Mouse (Mus musculus): ENCODE results near the gene Tas2r113. TPM values are rescaled to one million over a fixed set of nuclear protein-coding genes. Genes with fewer than 3 reads are reported as not detected.
"Not testable (repeated sequence)": the region's sequence is repeated elsewhere in the genome, so short reads cannot be mapped to it uniquely, and the experiment has no call there.

Tas2r113 gene
- polyA plus RNA-seq (2014; fragmentation: Nextera tagmentation; extraction: Ambion mirVana): not detected in 2 replicates

GRCm38 (mm10) chr6:132892711-132893110 lies at the start of gene Tas2r113:
Gene Tas2r113 (plus strand): TSS chr6:132893011.
- Histone ChIP-seq H3K27me3 (ENCODE audit: control insufficient read depth, insufficient read depth, low read length) (no peaks in the 10 kb centered on the region), H3K4me1 (ENCODE audit: control insufficient read depth, insufficient read depth, low read length) (no peaks in the 10 kb centered on the region), H3K9me3 (ENCODE audit: control insufficient read depth, low read length) (no peaks in the 10 kb centered on the region), H3K9ac (ENCODE audit: low read depth, low read length) (no peak within 1 kb of the TSS), H3K4me3 (ENCODE audit: low read length) (no peak within 1 kb of the TSS), H3K4me2 (replicated peaks; ENCODE audit: low read depth, low read length) (no peak within 1 kb of the TSS), H3K36me3 (ENCODE audit: control insufficient read depth, insufficient read depth, low read length) (no peaks in the 10 kb centered on the region), H3K27ac (ENCODE audit: low read depth, low read length) (no peak within 1 kb of the TSS)
- WGBS: 70% methylated on average over 1 of the region's 1 CpGs
- no peak for ATAC-seq (ENCODE audit: low FRiP score, low TSS enrichment)

GRCm38 (mm10) chr6:132846842-132847241 lies 46.0 kb upstream of the Tas2r113 start, which contains the start of gene Tas2r123:
Gene Tas2r123 (plus strand): TSS chr6:132847142.
- no peaks in the 10 kb centered on the region for H3K9me3 ChIP-seq (ENCODE audit: control insufficient read depth, low read length)
- no peaks in the 10 kb centered on the region for H3K4me1 ChIP-seq (ENCODE audit: control insufficient read depth, insufficient read depth, low read length)
- ATAC-seq (ENCODE audit: low FRiP score, low TSS enrichment): no peak
- WGBS: 68% methylated on average over 1 of the region's 1 CpGs
- no peak within 1 kb of the TSS for H3K4me2 ChIP-seq (replicated peaks; ENCODE audit: low read depth, low read length)
- H3K9ac ChIP-seq (ENCODE audit: low read depth, low read length): no peak within 1 kb of the TSS
- H3K36me3 ChIP-seq (ENCODE audit: control insufficient read depth, insufficient read depth, low read length): no peaks in the 10 kb centered on the region
- H3K27ac ChIP-seq (ENCODE audit: low read depth, low read length): no peak within 1 kb of the TSS
- H3K4me3 ChIP-seq (ENCODE audit: low read length): no peak within 1 kb of the TSS
- H3K27me3 ChIP-seq (ENCODE audit: control insufficient read depth, insufficient read depth, low read length): no peaks in the 10 kb centered on the region

GRCm38 (mm10) chr6:132855138-132855537 lies 37.7 kb upstream of the Tas2r113 start, which contains the start of gene Tas2r116:
Gene Tas2r116 (plus strand): TSS chr6:132855438.
- H3K36me3 ChIP-seq (ENCODE audit: control insufficient read depth, insufficient read depth, low read length): no peaks in the 10 kb centered on the region
- no peaks in the 10 kb centered on the region for H3K4me1 ChIP-seq (ENCODE audit: control insufficient read depth, insufficient read depth, low read length)
- WGBS: 82% methylated on average over 1 of the region's 1 CpGs
- no peak for ATAC-seq (ENCODE audit: low FRiP score, low TSS enrichment)
- no peaks in the 10 kb centered on the region for H3K27me3 ChIP-seq (ENCODE audit: control insufficient read depth, insufficient read depth, low read length)
- no peak within 1 kb of the TSS for H3K4me2 ChIP-seq (replicated peaks; ENCODE audit: low read depth, low read length)
- no peak within 1 kb of the TSS for H3K27ac ChIP-seq (ENCODE audit: low read depth, low read length)
- no peak within 1 kb of the TSS for H3K9ac ChIP-seq (ENCODE audit: low read depth, low read length)
- no peak within 1 kb of the TSS for H3K4me3 ChIP-seq (ENCODE audit: low read length)
- no peaks in the 10 kb centered on the region for H3K9me3 ChIP-seq (ENCODE audit: control insufficient read depth, low read length)

GRCm38 (mm10) chr6:132867708-132868107 lies 25.1 kb upstream of the Tas2r113 start, which contains the start of gene Tas2r110:
Gene Tas2r110 (plus strand): TSS chr6:132868008.
- H3K4me3 ChIP-seq (ENCODE audit: low read length): no peak within 1 kb of the TSS
- H3K27ac ChIP-seq (ENCODE audit: low read depth, low read length): no peak within 1 kb of the TSS
- no peak within 1 kb of the TSS for H3K9ac ChIP-seq (ENCODE audit: low read depth, low read length)
- ATAC-seq (ENCODE audit: low FRiP score, low TSS enrichment): no peak
- H3K9me3 ChIP-seq (ENCODE audit: control insufficient read depth, low read length): no peaks in the 10 kb centered on the region
- H3K4me1 ChIP-seq (ENCODE audit: control insufficient read depth, insufficient read depth, low read length): no peaks in the 10 kb centered on the region
- no peaks in the 10 kb centered on the region for H3K27me3 ChIP-seq (ENCODE audit: control insufficient read depth, insufficient read depth, low read length)
- no peak within 1 kb of the TSS for H3K4me2 ChIP-seq (replicated peaks; ENCODE audit: low read depth, low read length)
- H3K36me3 ChIP-seq (ENCODE audit: control insufficient read depth, insufficient read depth, low read length): no peaks in the 10 kb centered on the region

GRCm38 (mm10) chr6:132909351-132909750 lies 16.5 kb downstream of the Tas2r113 start, which contains the start of gene Tas2r125:
Gene Tas2r125 (plus strand): TSS chr6:132909651.
- no peaks in the 10 kb centered on the region for H3K27me3 ChIP-seq (ENCODE audit: control insufficient read depth, insufficient read depth, low read length)
- no peak for ATAC-seq (ENCODE audit: low FRiP score, low TSS enrichment)
- no peak within 1 kb of the TSS for H3K27ac ChIP-seq (ENCODE audit: low read depth, low read length)
- no peaks in the 10 kb centered on the region for H3K36me3 ChIP-seq (ENCODE audit: control insufficient read depth, insufficient read depth, low read length)
- WGBS: 84% methylated on average over 3 of the region's 3 CpGs
- no peak within 1 kb of the TSS for H3K9ac ChIP-seq (ENCODE audit: low read depth, low read length)
- H3K9me3 ChIP-seq (ENCODE audit: control insufficient read depth, low read length): no peaks in the 10 kb centered on the region
- H3K4me2 ChIP-seq (replicated peaks; ENCODE audit: low read depth, low read length): no peak within 1 kb of the TSS
- H3K4me1 ChIP-seq (ENCODE audit: control insufficient read depth, insufficient read depth, low read length): no peaks in the 10 kb centered on the region
- H3K4me3 ChIP-seq (ENCODE audit: low read length): no peak within 1 kb of the TSS

GRCm38 (mm10) chr6:132941376-132941775 lies 48.6 kb downstream of the Tas2r113 start:
- H3K4me1 ChIP-seq (ENCODE audit: control insufficient read depth, insufficient read depth, low read length); H3K4me3 ChIP-seq (ENCODE audit: low read length); H3K27me3 ChIP-seq (ENCODE audit: control insufficient read depth, insufficient read depth, low read length); H3K36me3 ChIP-seq (ENCODE audit: control insufficient read depth, insufficient read depth, low read length); H3K27ac ChIP-seq (ENCODE audit: low read depth, low read length); H3K9me3 ChIP-seq (ENCODE audit: control insufficient read depth, low read length); H3K9ac ChIP-seq (ENCODE audit: low read depth, low read length); ATAC-seq (ENCODE audit: low FRiP score, low TSS enrichment); H3K4me2 ChIP-seq (replicated peaks; ENCODE audit: low read depth, low read length): not testable (repeated sequence)

Other genes starting within 250 kb of the Tas2r113 start
- gene A630073D07Rik, start 241.5 kb upstream of the Tas2r113 start, polyA plus RNA-seq (2014; fragmentation: Nextera tagmentation; extraction: Ambion mirVana): not detected in 2 replicates
- not detected in 2 replicates for gene Tas2r120, start 236.1 kb upstream of the Tas2r113 start, polyA plus RNA-seq (2014; fragmentation: Nextera tagmentation; extraction: Ambion mirVana)
- not detected in 2 replicates for gene Tas2r121, start 192.0 kb upstream of the Tas2r113 start, polyA plus RNA-seq (2014; fragmentation: Nextera tagmentation; extraction: Ambion mirVana)
- gene Tas2r122, start 181.1 kb upstream of the Tas2r113 start, polyA plus RNA-seq (2014; fragmentation: Nextera tagmentation; extraction: Ambion mirVana): not detected in 2 replicates
- gene Tas2r115, start 155.0 kb upstream of the Tas2r113 start, polyA plus RNA-seq (2014; fragmentation: Nextera tagmentation; extraction: Ambion mirVana): not detected in 2 replicates
- not detected in 2 replicates for gene Tas2r124, start 138.3 kb upstream of the Tas2r113 start, polyA plus RNA-seq (2014; fragmentation: Nextera tagmentation; extraction: Ambion mirVana)
- gene Tas2r102, start 130.9 kb upstream of the Tas2r113 start, polyA plus RNA-seq (2014; fragmentation: Nextera tagmentation; extraction: Ambion mirVana): not detected in 2 replicates
- gene Tas2r136, start 114.8 kb upstream of the Tas2r113 start, polyA plus RNA-seq (2014; fragmentation: Nextera tagmentation; extraction: Ambion mirVana): not detected in 2 replicates
- not detected in 2 replicates for gene Tas2r117, start 90.2 kb upstream of the Tas2r113 start, polyA plus RNA-seq (2014; fragmentation: Nextera tagmentation; extraction: Ambion mirVana)
- gene Tas2r123, start 45.9 kb upstream of the Tas2r113 start, polyA plus RNA-seq (2014; fragmentation: Nextera tagmentation; extraction: Ambion mirVana): not detected in 2 replicates
- gene Tas2r116, start 37.6 kb upstream of the Tas2r113 start, polyA plus RNA-seq (2014; fragmentation: Nextera tagmentation; extraction: Ambion mirVana): not detected in 2 replicates
- gene Tas2r110, start 25.0 kb upstream of the Tas2r113 start, polyA plus RNA-seq (2014; fragmentation: Nextera tagmentation; extraction: Ambion mirVana): not detected in 2 replicates
- gene Tas2r125, start 16.6 kb downstream of the Tas2r113 start, polyA plus RNA-seq (2014; fragmentation: Nextera tagmentation; extraction: Ambion mirVana): not detected in 2 replicates
- not detected in 2 replicates for gene Tas2r129, start 58.1 kb downstream of the Tas2r113 start, polyA plus RNA-seq (2014; fragmentation: Nextera tagmentation; extraction: Ambion mirVana)
- gene Tas2r131, start 64.9 kb downstream of the Tas2r113 start, polyA plus RNA-seq (2014; fragmentation: Nextera tagmentation; extraction: Ambion mirVana): not detected in 2 replicates
- not detected in 2 replicates for gene Tas2r109, start 88.0 kb downstream of the Tas2r113 start, polyA plus RNA-seq (2014; fragmentation: Nextera tagmentation; extraction: Ambion mirVana)
- gene Tas2r103, start 144.1 kb downstream of the Tas2r113 start, polyA plus RNA-seq (2014; fragmentation: Nextera tagmentation; extraction: Ambion mirVana): not detected in 2 replicates
- gene Tas2r140, start 162.8 kb downstream of the Tas2r113 start, polyA plus RNA-seq (2014; fragmentation: Nextera tagmentation; extraction: Ambion mirVana): not detected in 2 replicates
- 61.3 and 73.1 TPM in 2 replicates for gene Smim10l1, start 211.9 kb downstream of the Tas2r113 start, polyA plus RNA-seq (2014; fragmentation: Nextera tagmentation; extraction: Ambion mirVana)

All from kidney, embryonic 14.5 days (tissue).